Mouse (Mus musculus) ES-Bruce4 (cell line): ENCODE data around the gene B9d1.

Source experiments
- CTCF ChIP-seq: IDR thresholded peaks from one replicate; pipeline ENCODE4 v1.8.1; 2011; ENCODE audit warnings: low read depth, low read length
- EP300 ChIP-seq: IDR thresholded peaks from 2 replicates; pipeline ENCODE4 v1.6.1; 2011; ENCODE audit warnings: low read depth, low read length; ENCODE audit not compliant: insufficient read depth
- POLR2A ChIP-seq: IDR thresholded peaks from one replicate; pipeline ENCODE4 v1.8.1; 2011; ENCODE audit warnings: low read length; ENCODE audit not compliant: insufficient read depth

- TF ChIP-seq POLR2A (no peak), CTCF (no peak), EP300 (no peak)
These were observed 13.9 kb downstream of the B9d1 start for GRCm38 (mm10) chr11:61518871-61519270.
